Mouse (Mus musculus): Measurements from ENCODE around the gene Nfkbia. TPM values are rescaled to one million over a fixed set of nuclear protein-coding genes. Genes with fewer than 3 reads are reported as not detected.

Gene Nfkbia
- total RNA-seq, 2 experiments from 2014 or later: 69.4 to 81.5 TPM

GRCm38 (mm10) chr12:55470442-55470841, 22.0 kb downstream of the Nfkbia start:
- intact Hi-C loops (cut with DNase I): no loop called here
- no peak for DNase-seq

GRCm38 (mm10) chr12:55467331-55468180, 24.9 kb downstream of the Nfkbia start:
- no peak for DNase-seq
- intact Hi-C loops (cut with DNase I): no loop called here

GRCm38 (mm10) chr12:55466816-55467215, 25.6 kb downstream of the Nfkbia start:
- DNase-seq: no peak
- intact Hi-C loops (cut with DNase I): no loop called here

GRCm38 (mm10) chr12:55466088-55466701, 26.3 kb downstream of the Nfkbia start:
- no peak for DNase-seq
- intact Hi-C loops (cut with DNase I): no loop called here

GRCm38 (mm10) chr12:55465401-55465983, 27.0 kb downstream of the Nfkbia start:
- intact Hi-C loops (cut with DNase I): no loop called here
- no peak for DNase-seq

GRCm38 (mm10) chr12:55464846-55465361, 27.5 kb downstream of the Nfkbia start:
- no peak for DNase-seq
- intact Hi-C loops (cut with DNase I): no loop called here

GRCm38 (mm10) chr12:55463992-55464845, 28.2 kb downstream of the Nfkbia start:
- DNase-seq: peak in 1 of 2 experiments; percentile 72
- intact Hi-C loops (cut with DNase I): no loop called here

- DNase-seq: no peak
- intact Hi-C loops (cut with DNase I): no loop called here
Observed at GRCm38 (mm10) chr12:55463087-55463486, 29.4 kb downstream of the Nfkbia start.

- intact Hi-C loops (cut with DNase I): no loop called here
Observed at GRCm38 (mm10) chr12:55462456-55462855, 30.0 kb downstream of the Nfkbia start.

GRCm38 (mm10) chr12:55461767-55462166, 30.7 kb downstream of the Nfkbia start:
- no peak for DNase-seq
- intact Hi-C loops (cut with DNase I): no loop called here

More at GRCm38 (mm10) chr12:55462456-55462855, 30.0 kb downstream of the Nfkbia start:
- no peak for DNase-seq

- intact Hi-C loops (cut with DNase I): no loop called here
- DNase-seq: no peak
Observed at GRCm38 (mm10) chr12:55460900-55461299, 31.5 kb downstream of the Nfkbia start.

- intact Hi-C loops (cut with DNase I): no loop called here
- DNase-seq: no peak
Observed at GRCm38 (mm10) chr12:55459739-55460138, 32.7 kb downstream of the Nfkbia start.

- intact Hi-C loops (cut with DNase I): no loop called here
Observed at GRCm38 (mm10) chr12:55456893-55457292, 35.6 kb downstream of the Nfkbia start.

GRCm38 (mm10) chr12:55456136-55456535, 36.3 kb downstream of the Nfkbia start:
- DNase-seq: no peak
- intact Hi-C loops (cut with DNase I): no loop called here

More at GRCm38 (mm10) chr12:55456893-55457292, 35.6 kb downstream of the Nfkbia start:
- DNase-seq: no peak

GRCm38 (mm10) chr12:55455206-55455605, 37.2 kb downstream of the Nfkbia start:
- no peak for DNase-seq
- intact Hi-C loops (cut with DNase I): no loop called here

GRCm38 (mm10) chr12:55453924-55454323, 38.5 kb downstream of the Nfkbia start:
- no peak for DNase-seq
- intact Hi-C loops (cut with DNase I): no loop called here

GRCm38 (mm10) chr12:55452839-55453238, 39.6 kb downstream of the Nfkbia start:
- no peak for DNase-seq
- intact Hi-C loops (cut with DNase I): no loop called here

- intact Hi-C loops (cut with DNase I): no loop called here
- peak in 1 of 2 experiments; percentile 33 for DNase-seq
Observed at GRCm38 (mm10) chr12:55450421-55450820, 42.0 kb downstream of the Nfkbia start.

- no peak for DNase-seq
- intact Hi-C loops (cut with DNase I): no loop called here
Observed at GRCm38 (mm10) chr12:55449048-55449447, 43.4 kb downstream of the Nfkbia start.

GRCm38 (mm10) chr12:55448457-55448856, 44.0 kb downstream of the Nfkbia start:
- intact Hi-C loops (cut with DNase I): no loop called here
- DNase-seq: no peak
